Mouse (Mus musculus) embryonic facial prominence, embryonic 10.5 days (tissue): Measurements from ENCODE around the gene Ano1. TPM values are rescaled to one million over a fixed set of nuclear protein-coding genes. Genes with fewer than 3 reads are reported as not detected.

Experiments used
- DNase-seq: peaks from one replicate; pipeline ENCODE4 v3.0.0-alpha.2; 2017; ENCODE audit warnings: low spot score
- H3K27ac ChIP-seq: fragments of 300-500 bp; sonication (generic); replicated peaks from 2 replicates; pipeline ENCODE4 v1.5.1; 2016; ENCODE audit warnings: mild to moderate bottlenecking
- H3K27me3 ChIP-seq: fragments of 300-500 bp; sonication (generic); replicated peaks from 2 replicates; pipeline ENCODE4 v1.6.1; 2016; ENCODE audit warnings: low read depth, mild to moderate bottlenecking; ENCODE audit not compliant: poor library complexity, severe bottlenecking
- H3K36me3 ChIP-seq: fragments of 300-500 bp; sonication (generic); replicated peaks from 2 replicates; pipeline ENCODE4 v1.6.1; 2016; ENCODE audit warnings: mild to moderate bottlenecking, moderate library complexity
- H3K4me1 ChIP-seq: fragments of 300-500 bp; sonication (generic); 2 replicates; pipeline ENCODE4 v1.6.1; 2016
- H3K4me3 ChIP-seq: fragments of 300-500 bp; sonication (generic); 2 replicates; pipeline ENCODE4 v1.5.1; 2016; ENCODE audit warnings: mild to moderate bottlenecking, moderate library complexity
- H3K9me3 ChIP-seq: fragments of 300-500 bp; sonication (generic); 2 replicates; pipeline ENCODE4 v1.6.1; 2016; ENCODE audit warnings: mild to moderate bottlenecking
- WGBS: fragments of 180-500 bp; shearing (Covaris S2); methylation state at CpG from one replicate; pipeline ENCODE4 v1.1.7; 2016; 5-methylcytosine and 5-hydroxymethylcytosine counted together
- polyA plus RNA-seq: library from polyadenylated mRNA; unstranded; fragments of >200 nt; fragmentation: Nextera tagmentation; extraction: Ambion mirVana; gene quantifications from 2 replicates; pipeline ENCODE4 v1.2.1, GENCODE M21; 2016

Ano1 gene
- polyA plus RNA-seq, 1 experiment from 2014 or later = 11.3 TPM

GRCm38 (mm10) chr7:144781337-144781736, 29.6 kb upstream of the Ano1 start:
- Histone ChIP-seq H3K27ac (no peak overlapping the region), H3K9me3 (no peaks in the 10 kb centered on the region), H3K4me1 (0 out of 2 replicates have a peak, but pooled peaks cover 11% of the 10 kb centered on the region), H3K36me3 (no peaks in the 10 kb centered on the region), H3K27me3 (peaks cover 78% of the 10 kb centered on the region), H3K4me3 (no peak overlapping the region)
- WGBS = 52% methylated on average over 5 of the region's 5 CpGs
- DNase-seq = peak; percentile 53

- Histone ChIP-seq H3K36me3 (no peaks in the 10 kb centered on the region), H3K9me3 (no peaks in the 10 kb centered on the region), H3K4me3 (no peak overlapping the region), H3K27me3 (peaks cover 77% of the 10 kb centered on the region), H3K4me1 (peaks cover 20% of the 10 kb centered on the region), H3K27ac (no peak overlapping the region)
- 75% methylated on average over 8 of the region's 8 CpGs for WGBS
- no peak for DNase-seq
Measured at GRCm38 (mm10) chr7:144780190-144780589, 28.4 kb upstream of the Ano1 start.

- 73% methylated on average over 2 of the region's 2 CpGs for WGBS
Measured at GRCm38 (mm10) chr7:144779691-144780090, 27.9 kb upstream of the Ano1 start.

GRCm38 (mm10) chr7:144777805-144778204, 26.0 kb upstream of the Ano1 start:
- DNase-seq = no peak
- Histone ChIP-seq H3K36me3 (no peaks in the 10 kb centered on the region), H3K27me3 (peaks cover 77% of the 10 kb centered on the region), H3K9me3 (no peaks in the 10 kb centered on the region), H3K4me3 (no peak overlapping the region), H3K27ac (no peak overlapping the region), H3K4me1 (peaks cover 21% of the 10 kb centered on the region)
- WGBS = 65% methylated on average over 4 of the region's 4 CpGs

More at GRCm38 (mm10) chr7:144779691-144780090, 27.9 kb upstream of the Ano1 start:
- peaks cover 80% of the 10 kb centered on the region for H3K27me3 ChIP-seq
- H3K27ac ChIP-seq = no peak overlapping the region
- H3K36me3 ChIP-seq = no peaks in the 10 kb centered on the region
- H3K9me3 ChIP-seq = no peaks in the 10 kb centered on the region
- no peak for DNase-seq
- peaks cover 21% of the 10 kb centered on the region for H3K4me1 ChIP-seq
- H3K4me3 ChIP-seq = no peak overlapping the region

- peaks cover 80% of the 10 kb centered on the region for H3K27me3 ChIP-seq
- peak; percentile 91 for DNase-seq
- no peaks in the 10 kb centered on the region for H3K36me3 ChIP-seq
- WGBS = 35% methylated on average over 6 of the region's 6 CpGs
- H3K4me1 ChIP-seq = peaks cover 26% of the 10 kb centered on the region
- no peaks in the 10 kb centered on the region for H3K9me3 ChIP-seq
- no peak overlapping the region for H3K4me3 ChIP-seq
- peak overlapping the region; percentile 66 for H3K27ac ChIP-seq
Measured at GRCm38 (mm10) chr7:144775804-144776447, 24.2 kb upstream of the Ano1 start.

GRCm38 (mm10) chr7:144775214-144775613, 23.4 kb upstream of the Ano1 start:
- Histone ChIP-seq H3K4me1 (peaks cover 33% of the 10 kb centered on the region), H3K4me3 (no peak overlapping the region), H3K27me3 (peaks cover 73% of the 10 kb centered on the region), H3K9me3 (no peaks in the 10 kb centered on the region), H3K36me3 (no peaks in the 10 kb centered on the region), H3K27ac (peak overlapping the region; percentile 66; the same call in 1 of the 2 replicates)
- 71% methylated on average over 3 of the region's 3 CpGs for WGBS
- no peak for DNase-seq

- H3K4me3 ChIP-seq = no peak overlapping the region
- H3K27me3 ChIP-seq = peaks cover 73% of the 10 kb centered on the region
- H3K36me3 ChIP-seq = no peaks in the 10 kb centered on the region
- H3K4me1 ChIP-seq = peaks cover 42% of the 10 kb centered on the region
- H3K27ac ChIP-seq = peak overlapping the region; percentile 61; the same call in 1 of the 2 replicates
- WGBS = 84% methylated on average over 2 of the region's 2 CpGs
- no peaks in the 10 kb centered on the region for H3K9me3 ChIP-seq
- DNase-seq = no peak
Measured at GRCm38 (mm10) chr7:144774283-144774682, 22.5 kb upstream of the Ano1 start.

GRCm38 (mm10) chr7:144770116-144770515, 18.3 kb upstream of the Ano1 start:
- DNase-seq = peak; percentile 33
- 31% methylated on average over 3 of the region's 3 CpGs for WGBS
- no peaks in the 10 kb centered on the region for H3K36me3 ChIP-seq
- H3K4me3 ChIP-seq = no peak overlapping the region
- peaks cover 40% of the 10 kb centered on the region for H3K4me1 ChIP-seq
- H3K9me3 ChIP-seq = no peaks in the 10 kb centered on the region
- H3K27ac ChIP-seq = peak overlapping the region; percentile 77
- H3K27me3 ChIP-seq = peaks cover 48% of the 10 kb centered on the region

GRCm38 (mm10) chr7:144769434-144770080, 17.8 kb upstream of the Ano1 start:
- DNase-seq = peak; percentile 61
- Histone ChIP-seq H3K4me1 (peaks cover 40% of the 10 kb centered on the region), H3K27me3 (peaks cover 51% of the 10 kb centered on the region), H3K9me3 (no peaks in the 10 kb centered on the region), H3K36me3 (no peaks in the 10 kb centered on the region), H3K27ac (peak overlapping the region; percentile 77), H3K4me3 (0 out of 2 replicates have a peak overlapping the region, but pooled peaks have one; percentile 16)
- 49% methylated on average over 9 of the region's 9 CpGs for WGBS

- H3K27ac ChIP-seq = peak overlapping the region; percentile 77
- WGBS = 91% methylated on average over 1 of the region's 1 CpGs
- no peaks in the 10 kb centered on the region for H3K36me3 ChIP-seq
Measured at GRCm38 (mm10) chr7:144768845-144769244, 17.1 kb upstream of the Ano1 start.

GRCm38 (mm10) chr7:144764537-144765282, 12.9 kb upstream of the Ano1 start:
- peak overlapping the region; percentile 45; the same call in 1 of the 2 replicates for H3K27ac ChIP-seq
- peaks cover 23% of the 10 kb centered on the region for H3K27me3 ChIP-seq
- WGBS = 78% methylated on average over 11 of the region's 11 CpGs
- no peaks in the 10 kb centered on the region for H3K9me3 ChIP-seq
- peaks cover 33% of the 10 kb centered on the region for H3K4me1 ChIP-seq
- H3K4me3 ChIP-seq = no peak overlapping the region
- DNase-seq = no peak
- H3K36me3 ChIP-seq = no peaks in the 10 kb centered on the region

More at GRCm38 (mm10) chr7:144768845-144769244, 17.1 kb upstream of the Ano1 start:
- no peak for DNase-seq
- H3K27me3 ChIP-seq = peaks cover 49% of the 10 kb centered on the region
- H3K4me1 ChIP-seq = peaks cover 40% of the 10 kb centered on the region
- no peak overlapping the region for H3K4me3 ChIP-seq
- H3K9me3 ChIP-seq = no peaks in the 10 kb centered on the region

- DNase-seq = no peak
- WGBS = 75% methylated on average over 2 of the region's 2 CpGs
- Histone ChIP-seq H3K9me3 (no peaks in the 10 kb centered on the region), H3K4me1 (peaks cover 27% of the 10 kb centered on the region), H3K27me3 (peaks cover 19% of the 10 kb centered on the region), H3K27ac (0 out of 2 replicates have a peak overlapping the region, but pooled peaks have one; percentile 25), H3K4me3 (no peak overlapping the region), H3K36me3 (no peaks in the 10 kb centered on the region)
Measured at GRCm38 (mm10) chr7:144764013-144764412, 12.2 kb upstream of the Ano1 start.
